Mouse (Mus musculus) limb, embryonic 13.5 days (tissue): ENCODE results near the gene Gm11992. TPM values are rescaled to one million over a fixed set of nuclear protein-coding genes. Genes with fewer than 3 reads are reported as not detected.

ENCODE experiments used
- ATAC-seq: fragments of 200-750 bp; cut with Nextera tagmentation; 2 replicates; pipeline ENCODE4 v1.8.0; 2017; ENCODE audit warnings: low read depth, moderate number of reproducible peaks, moderate TSS enrichment; ENCODE audit not compliant: low FRiP score
- H3K27ac ChIP-seq: fragments of 300-500 bp; sonication (generic); 2 replicates; pipeline ENCODE4 v1.5.1; 2015; ENCODE audit warnings: inconsistent platforms, mild to moderate bottlenecking, moderate library complexity
- H3K27me3 ChIP-seq: fragments of 300-500 bp; sonication (generic); 2 replicates; pipeline ENCODE4 v1.6.1; 2015; ENCODE audit warnings: mild to moderate bottlenecking, inconsistent platforms
- H3K36me3 ChIP-seq: fragments of 300-500 bp; sonication (generic); 2 replicates; pipeline ENCODE4 v1.6.1; 2015; ENCODE audit warnings: inconsistent platforms, mild to moderate bottlenecking, moderate library complexity
- H3K4me1 ChIP-seq: fragments of 300-500 bp; sonication (generic); 2 replicates; pipeline ENCODE4 v1.6.1; 2015; ENCODE audit warnings: inconsistent platforms
- H3K4me2 ChIP-seq: fragments of 300-500 bp; sonication (generic); replicated peaks from 2 replicates; pipeline ENCODE4 v1.6.1; 2015; ENCODE audit warnings: inconsistent platforms, mild to moderate bottlenecking, moderate library complexity
- H3K4me3 ChIP-seq: fragments of 300-500 bp; sonication (generic); 2 replicates; pipeline ENCODE4 v1.5.1; 2015; ENCODE audit warnings: moderate library complexity, mild to moderate bottlenecking, inconsistent platforms
- H3K9ac ChIP-seq: fragments of 300-500 bp; sonication (generic); 2 replicates; pipeline ENCODE4 v1.6.1; 2015; ENCODE audit warnings: mild to moderate bottlenecking, inconsistent platforms
- H3K9me3 ChIP-seq: fragments of 300-500 bp; sonication (generic); 2 replicates; pipeline ENCODE4 v1.6.1; 2016; ENCODE audit warnings: inconsistent platforms
- WGBS: fragments of 180-500 bp; shearing (Covaris S2); methylation state at CpG from one replicate; pipeline ENCODE4 v1.1.7; 2015; 5-methylcytosine and 5-hydroxymethylcytosine counted together
- polyA plus RNA-seq: library from polyadenylated mRNA; unstranded; fragments of >200 nt; fragmentation: Nextera tagmentation; extraction: Ambion mirVana; gene quantifications from 2 replicates; pipeline ENCODE4 v1.2.1, GENCODE M21; 2015

Gene Gm11992
- polyA plus RNA-seq, 1 experiment from 2014 or later: 0.17 TPM

DNA sequence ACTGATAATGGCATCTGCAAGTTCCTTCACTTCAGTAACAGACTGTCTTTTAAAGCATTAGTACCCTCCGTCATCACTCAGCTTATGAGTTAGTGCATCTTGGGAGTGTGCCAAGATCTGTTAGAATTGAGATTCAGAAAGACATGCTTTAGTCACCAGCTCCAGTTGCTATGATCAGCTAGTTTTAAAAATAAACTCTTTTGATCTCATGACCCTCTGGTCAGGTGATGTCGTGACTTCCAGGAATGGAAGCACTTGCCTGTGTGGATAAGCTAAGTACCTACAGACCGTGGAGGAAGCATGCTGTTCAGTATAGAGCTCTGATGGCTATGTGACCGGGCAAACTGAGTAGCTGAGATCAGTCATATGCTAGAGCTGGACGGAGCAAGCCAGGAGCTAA lies 1.4 kb upstream of the Gm11992 start:
- no peak overlapping the region for H3K9ac ChIP-seq
- H3K27me3 ChIP-seq: peaks cover 34% of the 10 kb centered on the region
- ATAC-seq: no peak
- H3K4me3 ChIP-seq: no peak overlapping the region
- H3K9me3 ChIP-seq: no peaks in the 10 kb centered on the region
- H3K4me2 ChIP-seq: no peak overlapping the region
- H3K4me1 ChIP-seq: peaks cover 5% of the 10 kb centered on the region
- no peaks in the 10 kb centered on the region for H3K36me3 ChIP-seq
- WGBS: 87% methylated on average over 5 of the region's 5 CpGs
- H3K27ac ChIP-seq: no peak overlapping the region

DNA sequence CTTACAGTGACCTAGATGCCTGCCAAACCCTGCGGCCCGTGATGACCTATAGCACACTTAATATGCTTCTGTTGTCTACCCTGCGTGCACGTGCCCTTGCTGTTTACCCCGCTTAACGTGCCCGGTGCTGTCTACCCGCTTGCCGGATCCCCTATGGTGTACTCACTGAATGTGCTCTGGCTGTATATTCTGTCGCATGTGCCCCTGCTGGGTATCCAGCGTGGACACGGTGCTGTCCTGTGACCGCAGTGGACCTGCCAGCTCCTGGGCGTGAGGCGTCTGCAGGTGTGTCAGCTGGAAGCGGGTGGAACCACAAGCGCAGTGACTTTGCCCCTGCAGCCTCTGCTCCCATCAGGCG lies 288 bp downstream of the Gm11992 start, which contains the start of gene Sun3:
TSS of gene Sun3 (minus strand) at position 289 of the 358 bp plus-strand sequence.
- Histone ChIP-seq H3K9ac (peak within 1 kb of the TSS; percentile 50; the same call in 1 of the 2 replicates), H3K4me2 (peak within 1 kb of the TSS; percentile 92), H3K27me3 (peaks cover 44% of the 10 kb centered on the region), H3K36me3 (no peaks in the 10 kb centered on the region), H3K4me1 (peaks cover 5% of the 10 kb centered on the region), H3K27ac (no peak within 1 kb of the TSS), H3K9me3 (no peaks in the 10 kb centered on the region), H3K4me3 (peak within 1 kb of the TSS; percentile 50)
- ATAC-seq: peak; percentile 70
- WGBS: under 1% methylated on average over 18 of the region's 18 CpGs

DNA sequence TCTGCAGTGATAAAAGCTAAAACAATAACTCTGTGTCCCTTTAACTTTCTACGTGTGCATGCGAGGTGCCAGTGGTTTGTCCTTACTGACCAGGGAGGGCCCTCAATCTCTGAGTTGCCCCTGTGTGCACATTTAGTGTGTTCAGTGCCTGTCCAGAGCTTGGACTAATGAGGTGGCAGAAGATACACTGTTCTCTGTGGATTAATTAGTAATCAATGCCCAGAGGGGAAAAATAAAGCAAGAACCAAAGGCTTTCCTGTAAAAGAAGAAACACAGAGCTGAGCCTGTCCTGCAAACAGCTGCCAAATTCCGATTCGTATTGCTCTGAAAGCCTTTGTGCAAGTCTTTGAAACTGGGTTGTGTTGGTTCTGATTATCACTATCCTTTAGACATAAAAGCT lies 1.8 kb downstream of the Gm11992 start:
- no peak for ATAC-seq
- peaks cover 5% of the 10 kb centered on the region for H3K4me1 ChIP-seq
- no peak overlapping the region for H3K27ac ChIP-seq
- no peaks in the 10 kb centered on the region for H3K36me3 ChIP-seq
- H3K9me3 ChIP-seq: no peaks in the 10 kb centered on the region
- H3K4me2 ChIP-seq: no peak overlapping the region
- H3K4me3 ChIP-seq: no peak overlapping the region
- WGBS: 81% methylated on average over 4 of the region's 4 CpGs
- H3K9ac ChIP-seq: no peak overlapping the region
- H3K27me3 ChIP-seq: peaks cover 44% of the 10 kb centered on the region

DNA sequence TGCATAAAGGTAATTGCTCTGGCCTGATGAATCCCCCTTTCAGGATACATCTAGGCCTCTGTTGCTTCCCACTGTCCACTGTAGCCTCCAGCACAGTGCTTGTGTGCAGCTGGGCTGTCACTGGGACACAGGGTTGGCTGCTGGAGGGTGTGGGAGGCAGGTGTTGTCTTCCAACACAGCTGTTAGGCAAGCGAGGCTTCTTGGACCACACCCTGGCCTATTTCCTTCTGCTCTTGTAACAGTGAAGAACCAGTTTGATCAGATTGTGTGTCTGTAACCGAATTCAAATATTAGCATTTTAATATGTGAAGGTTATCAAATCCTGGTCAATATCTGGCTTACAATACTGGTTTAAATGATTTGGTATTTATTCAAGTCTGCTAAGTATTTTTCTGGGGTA lies 3.5 kb downstream of the Gm11992 start:
- no peaks in the 10 kb centered on the region for H3K9me3 ChIP-seq
- no peak overlapping the region for H3K27ac ChIP-seq
- ATAC-seq: no peak

DNA sequence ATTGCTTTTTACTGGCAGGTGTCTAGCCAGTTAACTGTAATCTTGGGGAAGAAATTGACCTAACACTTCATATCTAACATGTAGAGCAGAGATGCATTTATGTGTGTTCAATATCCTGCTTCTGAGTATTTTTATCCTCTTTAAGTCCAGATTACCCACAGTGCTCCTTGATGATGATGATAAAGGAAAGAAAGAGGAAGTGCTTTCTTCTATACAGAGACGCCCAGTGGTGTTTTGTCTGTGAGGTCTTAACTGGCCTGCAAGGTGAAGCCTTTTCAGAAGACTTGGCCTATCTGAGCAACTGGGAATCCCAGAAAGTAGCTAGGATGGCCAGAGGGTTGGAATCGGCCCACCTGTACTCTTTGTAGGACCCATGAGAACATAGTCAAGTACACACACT lies 8.5 kb downstream of the Gm11992 start:
- no peak overlapping the region for H3K4me2 ChIP-seq
- ATAC-seq: no peak
- H3K4me1 ChIP-seq: no peaks in the 10 kb centered on the region
- H3K9me3 ChIP-seq: no peaks in the 10 kb centered on the region
- no peak overlapping the region for H3K27ac ChIP-seq
- H3K4me3 ChIP-seq: no peak overlapping the region
- 0 out of 2 replicates have a peak, but pooled peaks cover 11% of the 10 kb centered on the region for H3K27me3 ChIP-seq
- H3K9ac ChIP-seq: no peak overlapping the region
- no peaks in the 10 kb centered on the region for H3K36me3 ChIP-seq
- 78% methylated on average over 2 of the region's 2 CpGs for WGBS

More for the DNA sequence above, 3.5 kb downstream of the Gm11992 start:
- Histone ChIP-seq H3K27me3 (peaks cover 44% of the 10 kb centered on the region), H3K9ac (no peak overlapping the region), H3K4me1 (peaks cover 5% of the 10 kb centered on the region), H3K36me3 (no peaks in the 10 kb centered on the region), H3K4me3 (no peak overlapping the region), H3K4me2 (no peak overlapping the region)
- 65% methylated on average over 2 of the region's 2 CpGs for WGBS

DNA sequence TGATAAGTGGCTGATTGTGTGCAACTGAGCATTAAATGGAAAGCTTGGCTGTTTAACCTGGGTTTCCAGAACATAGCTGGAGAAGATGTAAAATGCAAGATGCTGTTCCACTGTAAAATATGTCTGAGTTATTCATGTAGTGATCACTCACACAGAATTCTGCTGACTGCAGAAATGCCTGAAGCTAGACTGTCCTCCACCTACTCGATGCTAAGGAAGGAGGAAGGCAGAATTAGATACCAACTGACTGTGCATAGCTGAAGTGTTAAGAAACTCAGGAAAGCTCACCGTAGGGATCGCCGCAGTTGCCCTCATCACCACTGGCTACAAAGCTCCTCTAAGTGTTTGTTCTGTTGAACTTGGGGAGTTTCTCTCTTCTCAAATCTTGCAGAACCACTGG lies 9.3 kb downstream of the Gm11992 start:
- Histone ChIP-seq H3K27ac (no peak overlapping the region), H3K4me2 (no peak overlapping the region), H3K27me3 (0 out of 2 replicates have a peak, but pooled peaks cover 4% of the 10 kb centered on the region), H3K9ac (no peak overlapping the region), H3K36me3 (no peaks in the 10 kb centered on the region), H3K4me3 (no peak overlapping the region), H3K4me1 (no peaks in the 10 kb centered on the region), H3K9me3 (no peaks in the 10 kb centered on the region)
- WGBS: 82% methylated on average over 4 of the region's 4 CpGs
- ATAC-seq: no peak

DNA sequence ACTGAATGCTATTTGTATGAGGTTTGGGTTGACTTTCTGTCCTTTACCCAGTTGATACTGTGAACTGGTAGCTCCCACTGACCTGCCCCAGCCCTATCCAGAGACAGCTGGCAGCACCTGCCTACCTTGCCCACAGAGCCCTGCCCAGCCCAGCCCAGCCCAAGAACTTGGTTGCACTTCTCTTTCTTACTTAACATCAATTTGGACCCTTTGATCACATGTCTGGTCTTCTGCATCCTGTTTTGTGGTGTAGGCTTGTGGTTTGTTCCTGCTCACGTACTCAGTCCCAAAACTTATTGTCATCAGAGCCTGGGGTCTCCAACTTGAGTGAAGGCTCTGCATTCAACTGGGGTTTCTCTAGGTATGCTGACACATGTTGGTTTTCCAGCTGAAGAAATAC lies 11.6 kb downstream of the Gm11992 start:
- Histone ChIP-seq H3K27me3 (no peaks in the 10 kb centered on the region), H3K36me3 (no peaks in the 10 kb centered on the region), H3K4me3 (no peak overlapping the region), H3K27ac (no peak overlapping the region), H3K9me3 (no peaks in the 10 kb centered on the region), H3K4me1 (no peaks in the 10 kb centered on the region), H3K4me2 (no peak overlapping the region), H3K9ac (no peak overlapping the region)
- ATAC-seq: no peak
- WGBS: 63% methylated on average over 1 of the region's 1 CpGs

DNA sequence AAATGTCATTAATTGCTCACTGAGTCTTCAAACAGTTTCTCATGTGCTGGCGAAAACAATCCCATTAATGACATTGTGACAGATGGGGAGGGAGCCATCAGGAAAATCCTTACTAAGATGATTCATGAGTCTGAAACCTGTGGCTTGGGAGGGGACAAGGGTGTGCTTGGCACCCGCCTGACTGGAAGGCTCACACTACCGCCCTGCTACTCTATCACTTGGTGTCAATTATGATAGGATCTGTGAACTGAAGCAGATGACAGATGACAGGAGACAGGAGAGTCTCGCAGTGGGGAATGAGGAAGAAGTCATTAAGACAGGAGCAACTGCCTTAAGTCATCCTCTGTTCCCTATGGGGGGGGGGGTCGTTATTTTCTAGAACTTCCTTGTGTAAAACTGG lies 12.1 kb downstream of the Gm11992 start:
- H3K27ac ChIP-seq: no peak overlapping the region
- H3K36me3 ChIP-seq: no peaks in the 10 kb centered on the region
- H3K4me1 ChIP-seq: no peaks in the 10 kb centered on the region
- H3K4me3 ChIP-seq: no peak overlapping the region
- ATAC-seq: no peak
- H3K9ac ChIP-seq: no peak overlapping the region
- H3K27me3 ChIP-seq: no peaks in the 10 kb centered on the region
- WGBS: 36% methylated on average over 5 of the region's 5 CpGs
- no peak overlapping the region for H3K4me2 ChIP-seq
- H3K9me3 ChIP-seq: no peaks in the 10 kb centered on the region

DNA sequence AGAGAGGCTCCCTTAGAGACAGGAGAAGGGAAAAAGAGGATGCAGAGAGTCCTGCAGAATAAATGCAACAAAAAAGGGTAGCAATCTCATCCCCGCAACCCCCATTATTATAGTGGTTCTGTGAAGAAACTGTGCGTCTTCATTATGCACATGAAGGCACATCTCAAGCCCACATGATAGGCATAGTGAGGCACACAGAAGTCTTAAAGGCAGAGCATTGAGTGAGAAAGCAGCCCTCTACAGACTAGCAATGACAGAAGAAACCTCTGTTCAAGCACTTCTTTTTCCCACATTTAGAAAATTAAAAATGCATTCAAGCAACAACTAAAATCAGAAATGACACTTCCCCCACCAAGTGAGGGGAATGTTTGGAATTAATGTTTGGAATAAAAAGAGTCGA lies 28.1 kb downstream of the Gm11992 start:
- Histone ChIP-seq H3K27ac (no peak overlapping the region), H3K27me3 (no peaks in the 10 kb centered on the region)
- no peak for ATAC-seq

DNA sequence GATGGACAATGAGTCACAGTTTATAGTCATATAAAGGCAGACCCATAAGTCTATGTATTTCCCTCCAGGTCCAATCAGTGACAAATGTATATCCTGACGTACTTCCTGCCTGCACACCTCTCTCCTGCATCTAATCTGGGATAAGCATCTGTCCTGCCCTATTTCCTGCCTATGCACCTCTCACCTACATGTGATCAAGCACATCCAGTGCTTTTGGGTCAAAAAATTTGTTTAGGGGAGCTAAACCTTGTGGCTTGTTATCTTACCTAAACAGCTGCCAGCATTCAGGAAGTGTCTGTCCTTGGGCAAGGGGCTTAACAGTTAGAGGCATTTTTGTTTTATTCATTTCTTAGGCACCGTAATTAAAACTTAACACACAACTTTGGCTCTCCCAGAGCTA lies 64.8 kb downstream of the Gm11992 start:
- ATAC-seq: no peak
- Histone ChIP-seq H3K27me3 (peaks cover 43% of the 10 kb centered on the region), H3K4me3 (no peak overlapping the region), H3K4me1 (peaks cover 9% of the 10 kb centered on the region), H3K9me3 (no peaks in the 10 kb centered on the region), H3K9ac (no peak overlapping the region), H3K36me3 (no peaks in the 10 kb centered on the region), H3K27ac (no peak overlapping the region), H3K4me2 (no peak overlapping the region)
- 63% methylated on average over 2 of the region's 2 CpGs for WGBS

More for the DNA sequence above, 28.1 kb downstream of the Gm11992 start:
- Histone ChIP-seq H3K4me1 (no peaks in the 10 kb centered on the region), H3K9me3 (no peaks in the 10 kb centered on the region), H3K9ac (no peak overlapping the region), H3K36me3 (no peaks in the 10 kb centered on the region), H3K4me3 (no peak overlapping the region), H3K4me2 (no peak overlapping the region)
- WGBS: 87% methylated on average over 3 of the region's 3 CpGs

DNA sequence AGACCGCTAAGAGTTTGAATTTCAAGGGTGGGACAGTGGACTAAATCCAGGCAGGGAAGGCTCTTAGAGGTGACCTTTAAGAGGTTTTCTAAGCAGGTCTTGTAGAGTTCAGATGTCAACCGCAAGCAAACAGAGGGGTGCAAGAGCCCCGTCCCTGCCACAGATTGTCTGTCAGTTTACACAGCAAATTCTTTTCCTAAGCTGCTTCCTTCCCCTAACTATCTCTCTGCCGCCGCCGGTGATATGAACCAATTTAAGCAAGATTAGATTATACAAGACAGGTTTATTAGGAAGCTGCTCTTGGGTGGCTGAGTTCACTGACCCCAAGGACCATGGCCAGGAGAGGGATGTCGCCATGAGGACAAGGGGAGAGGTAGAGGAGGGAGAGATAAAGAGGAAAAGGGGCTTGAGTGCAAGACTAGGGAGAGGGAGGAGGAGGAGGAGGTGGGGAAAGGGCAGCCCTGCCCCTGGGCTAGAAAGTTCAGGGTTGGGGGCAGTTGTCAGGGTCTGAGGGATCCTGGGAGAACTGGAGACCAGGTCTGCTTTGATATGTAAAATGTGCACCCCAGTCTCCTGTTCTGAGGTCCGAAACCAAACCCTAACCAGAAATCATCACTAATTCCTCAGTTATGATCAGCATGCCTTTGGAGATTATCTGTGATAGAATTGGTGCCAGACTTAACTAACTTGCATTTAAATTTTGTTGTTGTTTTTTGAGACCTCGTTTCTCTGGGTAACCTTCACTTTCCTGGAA lies 67.2 kb downstream of the Gm11992 start:
- peaks cover 65% of the 10 kb centered on the region for H3K27me3 ChIP-seq
- no peak overlapping the region for H3K27ac ChIP-seq
- H3K9ac ChIP-seq: no peak overlapping the region
- ATAC-seq: no peak
- peaks cover 22% of the 10 kb centered on the region for H3K4me1 ChIP-seq
- H3K4me3 ChIP-seq: peak overlapping the region; percentile 23
- no peaks in the 10 kb centered on the region for H3K9me3 ChIP-seq
- H3K36me3 ChIP-seq: no peaks in the 10 kb centered on the region
- peak overlapping the region; percentile 50 for H3K4me2 ChIP-seq
- 12% methylated on average over 9 of the region's 9 CpGs for WGBS

DNA sequence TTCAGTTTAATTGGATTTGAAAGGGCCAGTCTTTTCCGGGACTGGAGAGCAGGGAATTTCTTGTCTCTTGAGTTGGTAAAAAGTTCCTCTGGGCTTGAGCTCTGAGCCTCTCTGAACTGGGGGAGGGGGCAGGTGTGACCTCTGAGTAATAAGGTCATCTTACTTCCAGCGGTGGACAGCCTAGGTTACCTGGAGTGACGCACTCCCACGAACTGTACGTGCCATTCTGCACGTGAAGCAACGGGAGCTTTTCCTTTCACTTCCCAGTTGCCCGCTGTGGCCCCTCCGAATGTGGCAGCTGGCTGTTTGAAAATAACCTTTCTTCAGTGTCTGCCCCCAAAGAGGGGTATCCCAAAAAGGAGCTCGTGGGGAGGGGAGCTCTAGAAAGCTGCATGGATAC lies 67.7 kb downstream of the Gm11992 start:
- H3K27me3 ChIP-seq: peaks cover 71% of the 10 kb centered on the region

DNA sequence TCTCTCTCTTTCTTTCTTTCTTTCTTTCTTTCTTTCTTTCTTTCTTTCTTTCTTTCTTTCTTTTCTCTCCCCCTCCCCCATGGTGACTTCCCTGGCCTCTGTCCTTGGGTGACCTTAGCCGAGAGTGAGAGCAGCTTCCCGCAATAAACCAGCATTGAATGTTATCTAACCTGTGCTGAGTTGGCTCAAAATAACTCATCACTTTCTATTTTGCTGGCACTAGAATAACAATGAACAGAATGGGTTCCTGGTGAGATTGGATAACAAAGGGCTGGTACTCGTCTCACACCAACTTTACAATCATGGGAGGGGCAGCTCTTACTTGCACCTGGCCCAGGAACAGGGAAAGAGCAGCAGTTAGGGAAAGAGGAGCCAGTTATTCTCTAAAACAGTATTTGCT lies 68.5 kb downstream of the Gm11992 start:
- no peaks in the 10 kb centered on the region for H3K36me3 ChIP-seq
- no peak overlapping the region for H3K27ac ChIP-seq
- H3K9me3 ChIP-seq: no peaks in the 10 kb centered on the region
- H3K4me1 ChIP-seq: peaks cover 22% of the 10 kb centered on the region
- peak overlapping the region; percentile 79; the same call in 1 of the 2 replicates for H3K4me2 ChIP-seq
- H3K4me3 ChIP-seq: no peak overlapping the region
- ATAC-seq: no peak
- H3K27me3 ChIP-seq: peaks cover 75% of the 10 kb centered on the region
- 2% methylated on average over 3 of the region's 3 CpGs for WGBS
- H3K9ac ChIP-seq: no peak overlapping the region

More for the DNA sequence above, 67.7 kb downstream of the Gm11992 start:
- Histone ChIP-seq H3K4me1 (peaks cover 22% of the 10 kb centered on the region), H3K4me3 (peak overlapping the region; percentile 23), H3K9me3 (no peaks in the 10 kb centered on the region), H3K4me2 (peak overlapping the region; percentile 50), H3K36me3 (no peaks in the 10 kb centered on the region), H3K9ac (no peak overlapping the region), H3K27ac (no peak overlapping the region)
- WGBS: 1% methylated on average over 10 of the region's 10 CpGs
- no peak for ATAC-seq
